Mouse (Mus musculus): ENCODE data around the gene Rbm38.

- no peak for TF ChIP-seq POLR2A (IDR thresholded peaks at IDR 0.05; ENCODE audit: borderline replicate concordance, low read depth, low read length)
- TF ChIP-seq CTCF (IDR thresholded peaks at IDR 0.05; ENCODE audit: low read depth, low read length), result no peak
These were observed 42.9 kb downstream of the Rbm38 start for GRCm38 (mm10) chr2:173063219-173063618.
